Mouse (Mus musculus) spleen, adult 2 months (tissue): ENCODE data around the gene Dip2a.

Experiments used
- CTCF ChIP-seq: fragments of 200-500 bp; IDR thresholded peaks from 2 replicates; pipeline ENCODE4 v1.5.1; 2011; ENCODE audit warnings: mild to moderate bottlenecking, inconsistent platforms; ENCODE audit not compliant: insufficient read depth, insufficient read length, insufficient replicate concordance; ENCODE audit errors: extremely low read depth
- POLR2A ChIP-seq: fragments of 200-500 bp; IDR thresholded peaks from 2 replicates; pipeline ENCODE4 v1.6.1; 2011; ENCODE audit warnings: low read depth, low read length, inconsistent platforms

- peak; percentile 63; the same call in 1 of the 2 replicates for TF ChIP-seq CTCF
- no peak for TF ChIP-seq POLR2A
Observed at GRCm38 (mm10) chr10:76271238-76271637, 73.9 kb downstream of the Dip2a start.
